Mouse (Mus musculus): ENCODE results near the gene Olfr251. TPM values are rescaled to one million over a fixed set of nuclear protein-coding genes. Genes with fewer than 3 reads are reported as not detected.
"Not testable (repeated sequence)": the region's sequence is repeated elsewhere in the genome, so short reads cannot be mapped to it uniquely, and the experiment has no call there.

Olfr251 gene
- not detected in 2 replicates for total RNA-seq (2014; rRNA removed)
- polyA plus RNA-seq (2015; fragmentation: Nextera tagmentation; extraction: Ambion mirVana): not detected in 2 replicates

DNA sequence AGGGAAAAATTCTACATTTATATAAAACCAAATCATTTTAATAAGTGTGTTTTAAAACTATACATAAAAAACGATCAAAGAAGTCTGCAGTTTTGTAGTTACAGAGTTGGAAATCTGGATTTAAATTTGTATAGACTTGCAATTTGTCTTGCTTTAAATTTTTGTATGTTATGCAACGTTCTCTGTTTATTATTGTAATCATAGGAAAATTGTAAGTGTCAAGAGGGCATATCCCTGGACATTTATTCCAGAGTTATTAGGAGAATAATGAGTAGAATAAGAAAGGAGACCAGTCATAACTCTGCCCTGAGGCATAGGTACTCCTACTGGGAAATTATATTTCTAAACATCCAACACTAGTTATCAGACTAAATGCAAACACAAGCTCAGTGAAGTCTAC is at the start of gene Olfr251:
Gene Olfr251, plus strand, starts transcription at position 301 of the 400 bp plus-strand sequence.
- no peaks in the 10 kb centered on the region for H3K9me3 ChIP-seq (ENCODE audit: low read length)
- no peak within 1 kb of the TSS for H3K4me3 ChIP-seq (ENCODE audit: low read length)
- TF ChIP-seq CTCF (IDR thresholded peaks at IDR 0.05; ENCODE audit: low read depth): no peak
- H3K36me3 ChIP-seq (ENCODE audit: insufficient read depth, low read length): no peaks in the 10 kb centered on the region
- no peak within 1 kb of the TSS for H3K27ac ChIP-seq
- H3K4me1 ChIP-seq (ENCODE audit: insufficient read depth, low read length): no peaks in the 10 kb centered on the region
- 63% methylated on average over 2 of the region's 2 CpGs for WGBS
- no peak within 1 kb of the TSS for H3K9ac ChIP-seq (replicated peaks; ENCODE audit: low read length)
- DNase-seq (ENCODE audit: low spot score) (no peak), ATAC-seq (no peak)
- no peak within 1 kb of the TSS for H3K4me2 ChIP-seq (ENCODE audit: low read depth, low read length)
- H3K27me3 ChIP-seq (ENCODE audit: insufficient read depth, low read length): no peaks in the 10 kb centered on the region

- no peaks in the 10 kb centered on the region for H3K36me3 ChIP-seq (ENCODE audit: insufficient read depth, low read length)
- no peaks in the 10 kb centered on the region for H3K9me3 ChIP-seq (ENCODE audit: low read length)
- H3K4me3 ChIP-seq (ENCODE audit: low read length): no peak within 1 kb of the TSS
- ATAC-seq (no peak), DNase-seq (ENCODE audit: low spot score) (no peak)
- H3K4me2 ChIP-seq (ENCODE audit: low read depth, low read length): no peak within 1 kb of the TSS
- no peaks in the 10 kb centered on the region for H3K27me3 ChIP-seq (ENCODE audit: insufficient read depth, low read length)
- no peak within 1 kb of the TSS for H3K27ac ChIP-seq
- H3K9ac ChIP-seq (replicated peaks; ENCODE audit: low read length): no peak within 1 kb of the TSS
- no peaks in the 10 kb centered on the region for H3K4me1 ChIP-seq (ENCODE audit: insufficient read depth, low read length)
- TF ChIP-seq CTCF (IDR thresholded peaks at IDR 0.05; ENCODE audit: low read depth): no peak
- 69% methylated on average over 3 of the region's 3 CpGs for WGBS
Measured at GRCm38 (mm10) chr9:38328760-38329159, 48.1 kb upstream of the Olfr251 start, which contains the start of gene Olfr25. Olfr25 (plus strand) TSS chr9:38329060.

GRCm38 (mm10) chr9:38348111-38348510 is 28.8 kb upstream of the Olfr251 start, which contains the start of gene Olfr898:
Olfr898 (plus strand) TSS chr9:38348411.
- 96% methylated on average over 4 of the region's 4 CpGs for WGBS
- TF ChIP-seq CTCF (IDR thresholded peaks at IDR 0.05; ENCODE audit: low read depth): no peak

GRCm38 (mm10) chr9:38366596-38366995 is 10.3 kb upstream of the Olfr251 start, which contains the start of gene Olfr250:
Olfr250 (plus strand) TSS chr9:38366896.
- no peak within 1 kb of the TSS for H3K27ac ChIP-seq
- no peaks in the 10 kb centered on the region for H3K4me1 ChIP-seq (ENCODE audit: insufficient read depth, low read length)
- DNase-seq (ENCODE audit: low spot score) (no peak), ATAC-seq (no peak)
- no peak within 1 kb of the TSS for H3K9ac ChIP-seq (replicated peaks; ENCODE audit: low read length)
- H3K4me2 ChIP-seq (ENCODE audit: low read depth, low read length): no peak within 1 kb of the TSS
- H3K27me3 ChIP-seq (ENCODE audit: insufficient read depth, low read length): no peaks in the 10 kb centered on the region
- no peaks in the 10 kb centered on the region for H3K9me3 ChIP-seq (ENCODE audit: low read length)
- WGBS: 86% methylated on average over 2 of the region's 2 CpGs
- no peaks in the 10 kb centered on the region for H3K36me3 ChIP-seq (ENCODE audit: insufficient read depth, low read length)
- H3K4me3 ChIP-seq (ENCODE audit: low read length): no peak within 1 kb of the TSS
- TF ChIP-seq CTCF (IDR thresholded peaks at IDR 0.05; ENCODE audit: low read depth): no peak

More at GRCm38 (mm10) chr9:38348111-38348510, 28.8 kb upstream of the Olfr251 start, which contains the start of gene Olfr898:
- H3K4me2 ChIP-seq (ENCODE audit: low read depth, low read length): no peak within 1 kb of the TSS
- ATAC-seq: no peak
- no peaks in the 10 kb centered on the region for H3K9me3 ChIP-seq (ENCODE audit: low read length)
- no peaks in the 10 kb centered on the region for H3K36me3 ChIP-seq (ENCODE audit: insufficient read depth, low read length)
- H3K27ac ChIP-seq: no peak within 1 kb of the TSS
- no peak within 1 kb of the TSS for H3K9ac ChIP-seq (replicated peaks; ENCODE audit: low read length)
- no peak within 1 kb of the TSS for H3K4me3 ChIP-seq (ENCODE audit: low read length)
- no peak for DNase-seq (ENCODE audit: low spot score)
- no peaks in the 10 kb centered on the region for H3K4me1 ChIP-seq (ENCODE audit: insufficient read depth, low read length)
- H3K27me3 ChIP-seq (ENCODE audit: insufficient read depth, low read length): no peaks in the 10 kb centered on the region

GRCm38 (mm10) chr9:38401398-38401797 is 24.5 kb downstream of the Olfr251 start, which contains the start of gene Olfr147:
Olfr147 (plus strand) TSS chr9:38401698.
- Histone ChIP-seq H3K9ac (replicated peaks; ENCODE audit: low read length) (no peak within 1 kb of the TSS), H3K4me1 (ENCODE audit: insufficient read depth, low read length) (no peaks in the 10 kb centered on the region), H3K36me3 (ENCODE audit: insufficient read depth, low read length) (no peaks in the 10 kb centered on the region), H3K9me3 (ENCODE audit: low read length) (no peaks in the 10 kb centered on the region), H3K27me3 (ENCODE audit: insufficient read depth, low read length) (no peaks in the 10 kb centered on the region), H3K4me2 (ENCODE audit: low read depth, low read length) (no peak within 1 kb of the TSS), H3K27ac (no peak within 1 kb of the TSS), H3K4me3 (ENCODE audit: low read length) (no peak within 1 kb of the TSS)
- TF ChIP-seq CTCF (IDR thresholded peaks at IDR 0.05; ENCODE audit: low read depth): no peak
- WGBS: 94% methylated on average over 1 of the region's 1 CpGs
- no peak for ATAC-seq
- no peak for DNase-seq (ENCODE audit: low spot score)

GRCm38 (mm10) chr9:38407502-38407901 is 30.6 kb downstream of the Olfr251 start:
- not testable (repeated sequence) for H3K4me1 ChIP-seq (ENCODE audit: insufficient read depth, low read length); H3K9me3 ChIP-seq (ENCODE audit: low read length); H3K27me3 ChIP-seq (ENCODE audit: insufficient read depth, low read length); H3K27ac ChIP-seq; ATAC-seq; H3K9ac ChIP-seq (replicated peaks; ENCODE audit: low read length); H3K4me2 ChIP-seq (ENCODE audit: low read depth, low read length); H3K36me3 ChIP-seq (ENCODE audit: insufficient read depth, low read length); DNase-seq (ENCODE audit: low spot score); H3K4me3 ChIP-seq (ENCODE audit: low read length)
- 87% methylated on average over 3 of the region's 3 CpGs for WGBS

- H3K9me3 ChIP-seq (ENCODE audit: low read length); ATAC-seq; H3K27me3 ChIP-seq (ENCODE audit: insufficient read depth, low read length); H3K9ac ChIP-seq (replicated peaks; ENCODE audit: low read length); H3K27ac ChIP-seq; H3K4me2 ChIP-seq (ENCODE audit: low read depth, low read length); DNase-seq (ENCODE audit: low spot score); H3K4me3 ChIP-seq (ENCODE audit: low read length); H3K4me1 ChIP-seq (ENCODE audit: insufficient read depth, low read length); H3K36me3 ChIP-seq (ENCODE audit: insufficient read depth, low read length): not testable (repeated sequence)
- WGBS: 95% methylated on average over 14 of the region's 14 CpGs
Measured at GRCm38 (mm10) chr9:38413502-38413901, 36.6 kb downstream of the Olfr251 start.
